Mouse (Mus musculus): ENCODE measurements around the gene 4921517D22Rik. TPM values are rescaled to one million over a fixed set of nuclear protein-coding genes. Genes with fewer than 3 reads are reported as not detected.

Gene 4921517D22Rik
- polyA plus RNA-seq, 1 experiment: not detected

- no peak for TF ChIP-seq POLR2A (IDR thresholded peaks at IDR 0.05; ENCODE audit: low read depth, low read length)
- TF ChIP-seq CTCF (IDR thresholded peaks at IDR 0.05; ENCODE audit: borderline replicate concordance, insufficient read depth, low read length): no peak
- H3K4me3 ChIP-seq (ENCODE audit: insufficient read depth, low read length): no peak overlapping the region
- no peaks in the 10 kb centered on the region for H3K4me1 ChIP-seq (ENCODE audit: control insufficient read depth, insufficient read depth, low read length)
- H3K27ac ChIP-seq (ENCODE audit: insufficient read depth, low read length): no peak overlapping the region
Measured at GRCm38 (mm10) chr13:59639368-59640177, 54.3 kb downstream of the 4921517D22Rik start.

GRCm38 (mm10) chr13:59637800-59638199, 56.1 kb downstream of the 4921517D22Rik start:
- no peak for TF ChIP-seq CTCF (IDR thresholded peaks at IDR 0.05; ENCODE audit: borderline replicate concordance, insufficient read depth, low read length)
- TF ChIP-seq POLR2A (IDR thresholded peaks at IDR 0.05; ENCODE audit: low read depth, low read length): no peak
- Histone ChIP-seq H3K4me3 (ENCODE audit: insufficient read depth, low read length) (no peak overlapping the region), H3K4me1 (ENCODE audit: control insufficient read depth, insufficient read depth, low read length) (no peaks in the 10 kb centered on the region), H3K27ac (ENCODE audit: insufficient read depth, low read length) (no peak overlapping the region)

Other genes starting within 250 kb of the 4921517D22Rik start
- gene Agtpbp1, start 108.9 kb downstream of the 4921517D22Rik start, polyA plus RNA-seq (2011; ENCODE audit: insufficient read length, low read depth, missing spikeins): 62.4 and 62.8 TPM in 2 replicates
- gene Naa35, start 108.8 kb downstream of the 4921517D22Rik start, polyA plus RNA-seq (2011; ENCODE audit: insufficient read length, low read depth, missing spikeins): 106 and 121 TPM in 2 replicates
- 31.7 and 36.1 TPM in 2 replicates for gene Golm1, start 18.3 kb downstream of the 4921517D22Rik start, polyA plus RNA-seq (2011; ENCODE audit: insufficient read length, low read depth, missing spikeins)
- not detected in 2 replicates for gene Spata31d1a, start 16.2 kb upstream of the 4921517D22Rik start, polyA plus RNA-seq (2011; ENCODE audit: insufficient read length, low read depth, missing spikeins)
- gene Spata31d1b, start 18.2 kb upstream of the 4921517D22Rik start, polyA plus RNA-seq (2011; ENCODE audit: insufficient read length, low read depth, missing spikeins): not detected in 2 replicates
- gene Spata31d1d, start 37.6 kb upstream of the 4921517D22Rik start, polyA plus RNA-seq (2011; ENCODE audit: insufficient read length, low read depth, missing spikeins): not detected in 2 replicates
- not detected in 2 replicates for gene 1700014D04Rik, start 52.6 kb upstream of the 4921517D22Rik start, polyA plus RNA-seq (2011; ENCODE audit: insufficient read length, low read depth, missing spikeins)
- gene Isca1, start 75.7 kb upstream of the 4921517D22Rik start, polyA plus RNA-seq (2011; ENCODE audit: insufficient read length, low read depth, missing spikeins): 56.6 and 64.3 TPM in 2 replicates
- gene Gm49354, start 88.1 kb upstream of the 4921517D22Rik start, polyA plus RNA-seq (2011; ENCODE audit: insufficient read length, low read depth, missing spikeins): not detected in 2 replicates
- 102 and 113 TPM in 2 replicates for gene Tut7, start 129.0 kb upstream of the 4921517D22Rik start, polyA plus RNA-seq (2011; ENCODE audit: insufficient read length, low read depth, missing spikeins)

Measured in embryonic fibroblast, embryonic 13.5 days (primary cell).